In genomic region chr14:73237848-73238321, GRCm38 (mm10) we compare ENCODE assay signal across 8 mouse cellular contexts. TPM values are rescaled to one million over a fixed set of nuclear protein-coding genes. Genes with fewer than 3 reads are reported as not detected.
A peak's percentile ranks its signal among the peaks of the same experiment; 100 is the strongest.
DNase-seq lines count a peak whose midpoint lies in the region; ATAC-seq and TF ChIP-seq lines count a peak whose summit lies in the region.

Gene Lpar6, plus strand, starts transcription at chr14:73237895.

- peak within 1 kb of the TSS; percentile 86 for H3K9ac ChIP-seq in lung, embryonic 14.5 days
- H3K9ac ChIP-seq in neural tube, embryonic 14.5 days (replicated peaks; ENCODE audit: low read depth, low read length) = peak within 1 kb of the TSS; percentile 39

- H3K4me1 ChIP-seq in spleen, adult 2 months (ENCODE audit: control insufficient read depth, insufficient read depth, insufficient read length) = peaks cover 2% of the 10 kb centered on the region; the same call in 1 of the 2 replicates
- H3K4me1 ChIP-seq in kidney, adult 2 months (ENCODE audit: control insufficient read depth, insufficient read depth, low read length) = peaks cover 10% of the 10 kb centered on the region
- H3K4me1 ChIP-seq in lung, embryonic 14.5 days (ENCODE audit: insufficient read depth) = peaks cover 8% of the 10 kb centered on the region
- H3K4me1 ChIP-seq in neural tube, embryonic 14.5 days (ENCODE audit: control insufficient read depth, insufficient read depth, low read length) = peaks cover 5% of the 10 kb centered on the region; the same call in 1 of the 2 replicates

- peaks cover 1% of the 10 kb centered on the region; the same call in 1 of the 2 replicates for H3K36me3 ChIP-seq in spleen, adult 2 months (ENCODE audit: control insufficient read depth, insufficient read depth, low read length)
- H3K36me3 ChIP-seq in kidney, adult 2 months (ENCODE audit: control insufficient read depth, insufficient read depth, low read length) = peaks cover 3% of the 10 kb centered on the region; the same call in 1 of the 2 replicates
- H3K36me3 ChIP-seq in lung, embryonic 14.5 days (ENCODE audit: insufficient read depth) = no peaks in the 10 kb centered on the region
- H3K36me3 ChIP-seq in neural tube, embryonic 14.5 days (ENCODE audit: control insufficient read depth, insufficient read depth, low read length) = no peaks in the 10 kb centered on the region

- TF ChIP-seq CTCF in spleen, adult 2 months (IDR thresholded peaks at IDR 0.05; ENCODE audit: extremely low read depth, insufficient read depth, insufficient read length, insufficient replicate concordance) = no peak
- no peak for TF ChIP-seq CTCF in kidney, adult 2 months (conservative IDR thresholded peaks at IDR 0.05; ENCODE audit: insufficient read depth, insufficient read length, low read depth, low read length)
- 0 out of 2 replicates have a peak, but pooled peaks have one; percentile 1 for TF ChIP-seq CTCF in lung, embryonic 14.5 days (IDR thresholded peaks at IDR 0.05; ENCODE audit: low read depth)

- H3K9me3 ChIP-seq in lung, embryonic 14.5 days (ENCODE audit: low read depth, low read length) = no peaks in the 10 kb centered on the region
- H3K9me3 ChIP-seq in neural tube, embryonic 14.5 days (ENCODE audit: control insufficient read depth, low read length) = no peaks in the 10 kb centered on the region

- H3K4me3 ChIP-seq in spleen, adult 2 months (ENCODE audit: extremely low read depth, insufficient read depth, insufficient read length) = peak within 1 kb of the TSS; percentile 82
- H3K4me3 ChIP-seq in kidney, adult 2 months (ENCODE audit: insufficient read depth, low read depth, low read length) = peak within 1 kb of the TSS; percentile 81
- H3K4me3 ChIP-seq in lung, embryonic 14.5 days (ENCODE audit: low read depth, low read length) = peak within 1 kb of the TSS; percentile 63
- peak within 1 kb of the TSS; percentile 37 for H3K4me3 ChIP-seq in neural tube, embryonic 14.5 days (ENCODE audit: low read depth, low read length)

- under 1% methylated on average over 19 of the region's 19 CpGs for WGBS in spleen, adult 2 months
- WGBS in kidney, adult 2 months = under 1% methylated on average over 19 of the region's 19 CpGs
- under 1% methylated on average over 19 of the region's 19 CpGs for WGBS in lung, embryonic 14.5 days
- under 1% methylated on average over 19 of the region's 19 CpGs for WGBS in neural tube, embryonic 14.5 days

- peak within 1 kb of the TSS; percentile 91 for H3K27ac ChIP-seq in spleen, adult 2 months (ENCODE audit: insufficient read depth, low read length)
- H3K27ac ChIP-seq in kidney, adult 2 months (ENCODE audit: insufficient read depth, low read depth, low read length) = peak within 1 kb of the TSS; percentile 79
- H3K27ac ChIP-seq in lung, embryonic 14.5 days (ENCODE audit: low read depth) = peak within 1 kb of the TSS; percentile 98
- peak within 1 kb of the TSS; percentile 71 for H3K27ac ChIP-seq in neural tube, embryonic 14.5 days (ENCODE audit: low read depth, low read length)

- H3K4me2 ChIP-seq in lung, embryonic 14.5 days = peak within 1 kb of the TSS; percentile 65
- H3K4me2 ChIP-seq in neural tube, embryonic 14.5 days (ENCODE audit: low read depth, low read length) = peak within 1 kb of the TSS; percentile 54

- H3K27me3 ChIP-seq in spleen, adult 2 months (ENCODE audit: control insufficient read depth, insufficient read depth, low read length) = no peaks in the 10 kb centered on the region
- no peaks in the 10 kb centered on the region for H3K27me3 ChIP-seq in kidney, adult 2 months (replicated peaks; ENCODE audit: control insufficient read depth, insufficient read depth, low read length)
- H3K27me3 ChIP-seq in lung, embryonic 14.5 days (ENCODE audit: insufficient read depth, low read length) = no peaks in the 10 kb centered on the region
- H3K27me3 ChIP-seq in neural tube, embryonic 14.5 days (ENCODE audit: control insufficient read depth, insufficient read depth, low read length) = no peaks in the 10 kb centered on the region

- ATAC-seq in lung, embryonic 14.5 days (ENCODE audit: insufficient read depth) = peak; percentile 90
- peak; percentile 79 for ATAC-seq in neural tube, embryonic 14.5 days (ENCODE audit: low read depth)

- TF ChIP-seq POLR2A in spleen, adult 2 months (IDR thresholded peaks at IDR 0.05; ENCODE audit: low read depth, low read length) = peak; percentile 75
- TF ChIP-seq POLR2A in kidney, adult 2 months (IDR thresholded peaks at IDR 0.05; ENCODE audit: low read depth, low read length) = no peak

- peak in 1 of 2 experiments; percentile 23 for DNase-seq in spleen, adult 2 months (ENCODE audit: low read depth in 1 of 2, low spot score in 2 of 2)
- DNase-seq in spleen, adult 12 weeks (ENCODE audit: low spot score) = no peak
- peak; percentile 84 for DNase-seq in embryo, embryonic 11 days
- DNase-seq in heart, adult 9 months (ENCODE audit: low spot score in 2 of 2) = peak; percentile 80 to 88
- DNase-seq in kidney, adult 2 months = peak; percentile 89
- peak; percentile 89 for DNase-seq in lung, embryonic 14.5 days
- peak; percentile 30 for DNase-seq in urinary bladder, adult 2 months (ENCODE audit: low spot score)

RNA-seq across cellular contexts. Expression of gene Lpar6, which starts in this region (rescaled TPM):
- polyA plus RNA-seq in spleen, adult 2 months (2012; rRNA removed) = 2.7 and 2.8 TPM in 2 replicates
- 2.9 and 3.1 TPM in 2 replicates for polyA plus RNA-seq in kidney, adult 2 months (2012; rRNA removed)
- 13.4 and 14.2 TPM in 2 replicates for polyA plus RNA-seq in lung, embryonic 14.5 days (2014; fragmentation: Nextera tagmentation; extraction: Ambion mirVana)
- polyA plus RNA-seq in neural tube, embryonic 14.5 days (2014; fragmentation: Nextera tagmentation; extraction: Ambion mirVana) = 3.5 and 4.7 TPM in 2 replicates
- polyA plus RNA-seq in urinary bladder, adult 2 months (2012; rRNA removed) = 10.2 and 13.2 TPM in 2 replicates
